Mouse (Mus musculus): ENCODE results near the gene Kctd18.
"Not testable (repeated sequence)": the region's sequence is repeated elsewhere in the genome, so short reads cannot be mapped to it uniquely, and the experiment has no call there.

The Kctd18 gene

DNA sequence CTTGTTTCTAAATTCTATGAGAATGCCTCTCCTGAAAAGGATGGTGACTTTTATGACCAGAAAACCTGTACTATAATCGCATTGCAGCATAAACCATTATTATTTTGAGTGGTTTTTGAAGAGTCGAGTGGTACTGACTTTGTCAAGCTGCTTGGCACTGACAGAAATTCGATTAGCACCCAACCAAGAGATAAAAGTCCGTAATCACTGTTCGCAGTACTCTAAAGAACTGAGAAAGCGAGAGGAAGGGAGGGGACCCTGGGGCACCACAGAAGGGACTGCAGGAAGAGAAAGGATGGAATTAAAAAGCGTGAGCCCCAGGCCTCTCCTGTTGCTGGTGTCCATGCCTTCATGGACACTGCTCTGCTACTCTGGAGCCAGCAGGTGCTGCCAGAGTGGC, 9.0 kb upstream of the Kctd18 start:
- Histone ChIP-seq H3K9me3 (ENCODE audit: low read length) (no peaks in the 10 kb centered on the region), H3K36me3 (ENCODE audit: insufficient read depth, low read length) (peaks cover 49% of the 10 kb centered on the region), H3K4me3 (replicated peaks; ENCODE audit: low read length) (no peak overlapping the region), H3K4me1 (replicated peaks; ENCODE audit: low read depth, low read length) (peaks cover 42% of the 10 kb centered on the region), H3K27me3 (ENCODE audit: insufficient read depth, low read length) (no peaks in the 10 kb centered on the region)
- TF ChIP-seq POU5F1 (IDR thresholded peaks at IDR 0.05; ENCODE audit: borderline replicate concordance, low read length) (no peak), CTCF (conservative IDR thresholded peaks at IDR 0.05; ENCODE audit: low read length) (no peak), NANOG (IDR thresholded peaks at IDR 0.05; ENCODE audit: borderline replicate concordance, low read length) (no peak)

- not testable (repeated sequence) for H3K9me3 ChIP-seq (ENCODE audit: low read length); H3K27me3 ChIP-seq (ENCODE audit: insufficient read depth, low read length); H3K4me1 ChIP-seq (replicated peaks; ENCODE audit: low read depth, low read length); H3K4me3 ChIP-seq (replicated peaks; ENCODE audit: low read length)
- H3K36me3 ChIP-seq (ENCODE audit: insufficient read depth, low read length) = peaks cover 74% of the 10 kb centered on the region
Observed at GRCm38 (mm10) chr1:58006388-58006787, 12.4 kb downstream of the Kctd18 start.

GRCm38 (mm10) chr1:57998146-57998545, 20.6 kb downstream of the Kctd18 start:
- TF ChIP-seq POU5F1 (IDR thresholded peaks at IDR 0.05; ENCODE audit: borderline replicate concordance, low read length) (no peak), CTCF (conservative IDR thresholded peaks at IDR 0.05; ENCODE audit: low read length) (no peak), NANOG (IDR thresholded peaks at IDR 0.05; ENCODE audit: borderline replicate concordance, low read length) (no peak)
- Histone ChIP-seq H3K36me3 (ENCODE audit: insufficient read depth, low read length) (peaks cover 46% of the 10 kb centered on the region), H3K27me3 (ENCODE audit: insufficient read depth, low read length) (no peaks in the 10 kb centered on the region), H3K4me1 (replicated peaks; ENCODE audit: low read depth, low read length) (peaks cover 36% of the 10 kb centered on the region), H3K9me3 (ENCODE audit: low read length) (no peaks in the 10 kb centered on the region), H3K4me3 (replicated peaks; ENCODE audit: low read length) (peak overlapping the region; percentile 97)

DNA sequence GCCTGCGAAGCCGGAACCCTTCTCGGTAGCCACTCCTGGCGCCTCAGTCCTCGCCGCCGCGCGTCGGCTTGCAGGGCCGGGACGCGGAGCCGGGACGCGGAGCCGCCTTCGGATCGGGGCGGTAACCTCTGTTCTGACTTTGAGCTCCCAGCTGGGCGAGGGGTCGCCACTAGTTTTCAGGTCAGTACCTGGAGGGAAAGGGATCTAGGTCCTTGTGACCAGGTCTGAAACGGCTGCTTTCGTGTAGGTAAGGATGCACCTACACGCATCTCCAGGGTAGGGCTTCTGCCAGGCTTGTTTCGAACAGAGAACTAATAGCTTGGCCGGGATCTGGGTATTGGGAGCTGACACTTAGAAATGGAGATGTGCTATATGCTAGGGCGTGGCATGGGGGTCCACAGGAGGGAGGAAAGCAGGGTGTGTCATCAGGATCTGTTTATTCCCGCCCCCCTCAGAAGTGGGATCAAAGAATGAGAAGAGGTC, 22.6 kb downstream of the Kctd18 start:
- Histone ChIP-seq H3K36me3 (ENCODE audit: insufficient read depth, low read length) (peaks cover 28% of the 10 kb centered on the region), H3K27me3 (ENCODE audit: insufficient read depth, low read length) (no peaks in the 10 kb centered on the region), H3K4me1 (replicated peaks; ENCODE audit: low read depth, low read length) (peaks cover 36% of the 10 kb centered on the region), H3K4me3 (replicated peaks; ENCODE audit: low read length) (peak overlapping the region; percentile 97), H3K9me3 (ENCODE audit: low read length) (no peaks in the 10 kb centered on the region)
- TF ChIP-seq NANOG (IDR thresholded peaks at IDR 0.05; ENCODE audit: borderline replicate concordance, low read length) (no peak), CTCF (conservative IDR thresholded peaks at IDR 0.05; ENCODE audit: low read length) (no peak), POU5F1 (IDR thresholded peaks at IDR 0.05; ENCODE audit: borderline replicate concordance, low read length) (no peak)

- H3K36me3 ChIP-seq (ENCODE audit: insufficient read depth, low read length) = peaks cover 22% of the 10 kb centered on the region
- H3K4me3 ChIP-seq (replicated peaks; ENCODE audit: low read length) = peak within 1 kb of the TSS; percentile 97
- peaks cover 41% of the 10 kb centered on the region for H3K4me1 ChIP-seq (replicated peaks; ENCODE audit: low read depth, low read length)
- TF ChIP-seq CTCF (conservative IDR thresholded peaks at IDR 0.05; ENCODE audit: low read length) = no peak
- no peak for TF ChIP-seq NANOG (IDR thresholded peaks at IDR 0.05; ENCODE audit: borderline replicate concordance, low read length)
- no peak for TF ChIP-seq POU5F1 (IDR thresholded peaks at IDR 0.05; ENCODE audit: borderline replicate concordance, low read length)
- no peaks in the 10 kb centered on the region for H3K27me3 ChIP-seq (ENCODE audit: insufficient read depth, low read length)
- no peaks in the 10 kb centered on the region for H3K9me3 ChIP-seq (ENCODE audit: low read length)
Observed at GRCm38 (mm10) chr1:57995432-57996132, 23.2 kb downstream of the Kctd18 start, which contains the start of gene Sgo2a. TSS of gene Sgo2a (plus strand) at chr1:57995971.

GRCm38 (mm10) chr1:57991277-57991676, 27.5 kb downstream of the Kctd18 start:
- H3K4me3 ChIP-seq (replicated peaks; ENCODE audit: low read length) = no peak overlapping the region
- no peaks in the 10 kb centered on the region for H3K9me3 ChIP-seq (ENCODE audit: low read length)
- no peaks in the 10 kb centered on the region for H3K27me3 ChIP-seq (ENCODE audit: insufficient read depth, low read length)
- TF ChIP-seq NANOG (IDR thresholded peaks at IDR 0.05; ENCODE audit: borderline replicate concordance, low read length) (no peak), POU5F1 (IDR thresholded peaks at IDR 0.05; ENCODE audit: borderline replicate concordance, low read length) (no peak), CTCF (conservative IDR thresholded peaks at IDR 0.05; ENCODE audit: low read length) (no peak)
- H3K36me3 ChIP-seq (ENCODE audit: insufficient read depth, low read length) = no peaks in the 10 kb centered on the region
- H3K4me1 ChIP-seq (replicated peaks; ENCODE audit: low read depth, low read length) = peaks cover 46% of the 10 kb centered on the region

DNA sequence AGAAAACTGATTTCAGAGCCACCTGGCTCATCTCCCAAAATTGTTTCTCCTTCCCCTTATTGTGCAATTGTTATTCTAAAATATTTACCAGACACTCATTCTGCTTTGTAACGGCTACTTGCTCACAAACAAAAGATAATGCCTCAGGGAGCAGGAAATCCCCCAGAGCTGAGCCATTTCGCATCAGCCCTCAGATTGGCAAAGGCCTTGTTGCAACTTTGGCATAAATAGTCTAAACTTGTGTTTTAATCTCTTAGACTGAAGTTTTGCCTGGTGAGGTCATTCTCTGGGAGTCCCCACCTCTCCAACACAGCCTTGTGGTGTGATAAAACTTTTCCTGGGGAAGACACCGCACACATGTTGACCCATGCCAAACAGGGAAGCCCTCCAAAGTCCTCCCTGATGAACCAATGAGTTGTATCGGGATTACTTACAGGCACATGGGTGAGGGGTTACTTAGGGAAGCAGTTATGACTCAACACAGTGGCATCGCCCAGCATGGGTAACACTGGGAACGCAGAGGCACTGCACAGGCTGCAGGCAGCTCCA, 29.6 kb downstream of the Kctd18 start:
- Histone ChIP-seq H3K4me1 (replicated peaks; ENCODE audit: low read depth, low read length) (peaks cover 46% of the 10 kb centered on the region), H3K4me3 (replicated peaks; ENCODE audit: low read length) (0 out of 2 replicates have a peak overlapping the region, but pooled peaks have one; percentile 3), H3K36me3 (ENCODE audit: insufficient read depth, low read length) (no peaks in the 10 kb centered on the region), H3K9me3 (ENCODE audit: low read length) (peaks cover 4% of the 10 kb centered on the region; the same call in 1 of the 2 replicates), H3K27me3 (ENCODE audit: insufficient read depth, low read length) (no peaks in the 10 kb centered on the region)
- TF ChIP-seq CTCF (conservative IDR thresholded peaks at IDR 0.05; ENCODE audit: low read length) (no peak), NANOG (IDR thresholded peaks at IDR 0.05; ENCODE audit: borderline replicate concordance, low read length) (peak; percentile 71; the same call in 1 of the 2 replicates)

- TF ChIP-seq NANOG (IDR thresholded peaks at IDR 0.05; ENCODE audit: borderline replicate concordance, low read length) = no peak
- no peak for TF ChIP-seq POU5F1 (IDR thresholded peaks at IDR 0.05; ENCODE audit: borderline replicate concordance, low read length)
- TF ChIP-seq CTCF (conservative IDR thresholded peaks at IDR 0.05; ENCODE audit: low read length) = no peak
- H3K27me3 ChIP-seq (ENCODE audit: insufficient read depth, low read length) = no peaks in the 10 kb centered on the region
- H3K36me3 ChIP-seq (ENCODE audit: insufficient read depth, low read length) = no peaks in the 10 kb centered on the region
- no peak overlapping the region for H3K4me3 ChIP-seq (replicated peaks; ENCODE audit: low read length)
- peaks cover 6% of the 10 kb centered on the region; the same call in 1 of the 2 replicates for H3K4me1 ChIP-seq (replicated peaks; ENCODE audit: low read depth, low read length)
- peaks cover 10% of the 10 kb centered on the region for H3K9me3 ChIP-seq (ENCODE audit: low read length)
Observed at GRCm38 (mm10) chr1:57976860-57977259, 41.9 kb downstream of the Kctd18 start.
